Mouse (Mus musculus) liver, embryonic 14.5 days (tissue): Measurements from ENCODE around the gene Tnip3.

Experiments used
- CTCF ChIP-seq: IDR thresholded peaks from 2 replicates; pipeline ENCODE4 v1.5.1; 2016; ENCODE audit warnings: antibody characterized with exemption, low read depth, control low read depth
- EP300 ChIP-seq: IDR thresholded peaks from 2 replicates; pipeline ENCODE4 v1.6.1; 2016; ENCODE audit warnings: antibody characterized with exemption, low read depth

DNA sequence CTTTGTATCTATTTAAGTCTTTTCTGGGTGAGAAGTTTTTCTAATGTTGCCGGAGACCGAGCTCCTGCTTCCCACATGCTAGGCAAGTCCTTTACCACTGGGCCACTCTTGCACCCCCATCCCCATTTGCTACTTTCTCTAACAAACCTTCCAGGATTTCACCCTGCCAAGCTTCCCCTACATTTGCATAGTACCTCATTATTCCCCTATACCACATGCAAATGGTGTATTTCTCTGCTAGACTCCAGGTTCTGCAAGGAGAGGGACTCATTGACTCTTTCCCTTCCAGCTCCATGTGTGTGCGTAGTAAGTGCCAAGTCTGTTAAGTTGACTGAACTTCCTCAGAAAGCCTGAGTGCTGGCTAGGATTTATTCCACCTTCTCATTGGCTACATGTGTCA is 141.2 kb downstream of the Tnip3 start:
- TF ChIP-seq CTCF (no peak), EP300 (no peak)
